Mouse (Mus musculus) neural tube, embryonic 11.5 days (tissue): ENCODE results near the gene B4galnt4. TPM values are rescaled to one million over a fixed set of nuclear protein-coding genes. Genes with fewer than 3 reads are reported as not detected.
"Not testable (repeated sequence)": the region's sequence is repeated elsewhere in the genome, so short reads cannot be mapped to it uniquely, and the experiment has no call there.

Experiments used
- ATAC-seq: fragments of 200-750 bp; cut with Nextera tagmentation; 2 replicates; pipeline ENCODE4 v1.8.0; 2017; ENCODE audit warnings: moderate number of reproducible peaks, mild to moderate bottlenecking, moderate TSS enrichment, moderate library complexity; ENCODE audit not compliant: insufficient read depth, low FRiP score, low TSS enrichment
- DNase-seq: peaks from one replicate; pipeline ENCODE4 v3.0.0-alpha.2; 2015; ENCODE audit warnings: low spot score
- H3K27ac ChIP-seq: fragments of 300-500 bp; sonication (generic); 2 replicates; pipeline ENCODE4 v1.5.1; 2014; ENCODE audit warnings: low read depth, mild to moderate bottlenecking, low read length
- H3K27me3 ChIP-seq: fragments of 300-500 bp; sonication (generic); 2 replicates; pipeline ENCODE4 v1.6.1; 2014; ENCODE audit warnings: mild to moderate bottlenecking, low read length, mixed read lengths; ENCODE audit not compliant: control insufficient read depth, insufficient read depth
- H3K36me3 ChIP-seq: fragments of 300-500 bp; sonication (generic); 2 replicates; pipeline ENCODE4 v1.6.1; 2014; ENCODE audit warnings: mild to moderate bottlenecking, low read length, moderate library complexity, mixed read lengths; ENCODE audit not compliant: control insufficient read depth, insufficient read depth
- H3K4me1 ChIP-seq: fragments of 300-500 bp; sonication (generic); 2 replicates; pipeline ENCODE4 v1.6.1; 2014; ENCODE audit warnings: low read length, mixed read lengths; ENCODE audit not compliant: control insufficient read depth, insufficient read depth
- H3K4me2 ChIP-seq: fragments of 300-500 bp; sonication (generic); 2 replicates; pipeline ENCODE4 v1.6.1; 2014; ENCODE audit warnings: low read depth, mild to moderate bottlenecking, moderate library complexity
- H3K4me3 ChIP-seq: fragments of 300-500 bp; sonication (generic); 2 replicates; pipeline ENCODE4 v1.5.1; 2014; ENCODE audit warnings: low read depth, low read length
- H3K9ac ChIP-seq: fragments of 300-500 bp; sonication (generic); 2 replicates; pipeline ENCODE4 v1.6.1; 2014; ENCODE audit warnings: mild to moderate bottlenecking, low read length
- H3K9me3 ChIP-seq: fragments of 300-500 bp; sonication (generic); 2 replicates; pipeline ENCODE4 v1.6.1; 2016; ENCODE audit warnings: low read length; ENCODE audit not compliant: control insufficient read depth
- WGBS: fragments of 180-500 bp; shearing (Covaris S2); extraction: QIAGEN DNeasy Blood & Tissue Kit; methylation state at CpG from one replicate; pipeline ENCODE4 v1.1.7; 2014; 5-methylcytosine and 5-hydroxymethylcytosine counted together
- polyA plus RNA-seq: library from polyadenylated mRNA; unstranded; fragments of >200 nt; fragmentation: Nextera tagmentation; extraction: Ambion mirVana; gene quantifications from 2 replicates; pipeline ENCODE4 v1.2.1, GENCODE M21; 2014

Gene B4galnt4
- polyA plus RNA-seq = 14.5 and 17.1 TPM in 2 replicates

DNA sequence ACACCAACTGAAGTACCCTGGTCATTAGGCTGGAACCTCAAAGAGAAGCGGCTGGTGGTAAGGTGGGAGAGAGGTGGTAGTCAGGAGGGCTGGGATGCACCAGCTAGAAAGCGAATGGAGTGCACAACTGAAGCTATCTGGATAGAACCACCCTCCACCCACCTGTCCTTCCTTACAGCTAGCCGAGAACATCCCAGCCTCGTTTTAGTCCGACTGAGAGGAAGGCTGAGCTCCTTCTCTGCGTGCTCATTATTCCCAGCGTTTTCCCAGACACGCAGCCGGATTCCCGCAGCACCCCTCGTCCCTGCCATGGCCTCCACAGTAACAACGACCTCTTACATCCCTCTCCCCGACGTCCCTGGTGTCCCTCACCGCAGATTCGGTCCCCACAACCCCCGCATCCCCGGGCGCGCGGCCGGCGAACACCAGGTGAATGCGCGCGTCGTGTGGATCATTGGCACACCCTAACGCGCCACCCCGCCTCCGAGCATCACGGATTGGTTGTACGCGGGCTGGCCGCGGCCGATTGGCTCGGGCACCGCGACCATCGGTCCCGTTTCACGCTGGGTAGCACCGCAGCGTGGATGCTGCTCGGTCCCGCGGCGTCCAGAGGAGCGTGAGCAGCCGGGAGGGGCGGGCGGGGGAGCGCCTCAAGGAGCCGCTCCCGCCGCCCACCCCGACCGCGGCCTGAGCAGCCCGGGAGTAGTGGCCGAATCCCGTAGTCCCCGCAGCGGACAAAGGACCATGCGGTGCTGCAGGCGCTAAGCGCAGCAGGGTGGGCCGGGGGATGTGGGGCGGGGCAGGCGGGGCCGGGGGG lies at the start of gene B4galnt4:
Gene B4galnt4, plus strand, starts transcription at position 679 of the 817 bp plus-strand sequence.
- DNase-seq (peak; percentile 93), ATAC-seq (peak; percentile 98)
- peak within 1 kb of the TSS; percentile 92 for H3K4me2 ChIP-seq
- WGBS = 1% methylated on average over 68 of the region's 72 CpGs
- peak within 1 kb of the TSS; percentile 90 for H3K9ac ChIP-seq
- peak within 1 kb of the TSS; percentile 75 for H3K27ac ChIP-seq
- H3K4me1 ChIP-seq = peaks cover 12% of the 10 kb centered on the region
- peak within 1 kb of the TSS; percentile 79 for H3K4me3 ChIP-seq
- no peaks in the 10 kb centered on the region for H3K9me3 ChIP-seq
- peaks cover 7% of the 10 kb centered on the region; the same call in 1 of the 2 replicates for H3K36me3 ChIP-seq
- H3K27me3 ChIP-seq = no peaks in the 10 kb centered on the region

DNA sequence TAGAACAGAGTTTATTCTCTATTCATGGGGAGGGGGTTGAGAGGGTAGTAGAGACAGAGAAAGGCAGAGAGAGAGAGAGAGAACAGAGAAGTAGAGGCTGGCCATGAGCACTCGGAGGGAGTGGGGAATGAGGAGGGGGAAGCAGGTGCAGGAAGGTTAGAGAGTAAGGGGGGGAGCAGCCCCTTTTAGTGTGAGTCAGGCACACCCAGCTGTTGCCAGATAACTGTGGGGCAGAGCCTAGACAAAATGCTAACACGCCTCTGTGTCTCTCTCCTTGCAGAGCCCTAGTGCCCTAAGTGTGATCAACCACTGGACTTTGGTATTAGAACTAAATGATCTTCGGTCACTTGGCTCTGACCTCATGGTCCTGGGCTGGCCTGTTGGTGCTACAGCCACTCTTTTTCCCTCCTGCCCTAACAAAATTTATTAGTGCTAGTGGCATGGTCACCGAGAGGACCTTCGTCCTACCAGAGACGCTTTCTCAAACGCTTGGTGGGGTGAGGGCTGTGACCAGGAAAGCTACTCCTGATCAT lies 49.6 kb upstream of the B4galnt4 start:
- no peaks in the 10 kb centered on the region for H3K9me3 ChIP-seq
- H3K27ac ChIP-seq = no peak overlapping the region
- 89% methylated on average over 7 of the region's 7 CpGs for WGBS
- no peaks in the 10 kb centered on the region for H3K27me3 ChIP-seq
- no peaks in the 10 kb centered on the region; the same call in 1 of the 2 replicates for H3K36me3 ChIP-seq
- ATAC-seq = no peak
- no peak overlapping the region for H3K4me3 ChIP-seq
- H3K4me2 ChIP-seq = no peak overlapping the region
- no peak for DNase-seq
- H3K4me1 ChIP-seq = peaks cover 10% of the 10 kb centered on the region
- no peak overlapping the region for H3K9ac ChIP-seq

DNA sequence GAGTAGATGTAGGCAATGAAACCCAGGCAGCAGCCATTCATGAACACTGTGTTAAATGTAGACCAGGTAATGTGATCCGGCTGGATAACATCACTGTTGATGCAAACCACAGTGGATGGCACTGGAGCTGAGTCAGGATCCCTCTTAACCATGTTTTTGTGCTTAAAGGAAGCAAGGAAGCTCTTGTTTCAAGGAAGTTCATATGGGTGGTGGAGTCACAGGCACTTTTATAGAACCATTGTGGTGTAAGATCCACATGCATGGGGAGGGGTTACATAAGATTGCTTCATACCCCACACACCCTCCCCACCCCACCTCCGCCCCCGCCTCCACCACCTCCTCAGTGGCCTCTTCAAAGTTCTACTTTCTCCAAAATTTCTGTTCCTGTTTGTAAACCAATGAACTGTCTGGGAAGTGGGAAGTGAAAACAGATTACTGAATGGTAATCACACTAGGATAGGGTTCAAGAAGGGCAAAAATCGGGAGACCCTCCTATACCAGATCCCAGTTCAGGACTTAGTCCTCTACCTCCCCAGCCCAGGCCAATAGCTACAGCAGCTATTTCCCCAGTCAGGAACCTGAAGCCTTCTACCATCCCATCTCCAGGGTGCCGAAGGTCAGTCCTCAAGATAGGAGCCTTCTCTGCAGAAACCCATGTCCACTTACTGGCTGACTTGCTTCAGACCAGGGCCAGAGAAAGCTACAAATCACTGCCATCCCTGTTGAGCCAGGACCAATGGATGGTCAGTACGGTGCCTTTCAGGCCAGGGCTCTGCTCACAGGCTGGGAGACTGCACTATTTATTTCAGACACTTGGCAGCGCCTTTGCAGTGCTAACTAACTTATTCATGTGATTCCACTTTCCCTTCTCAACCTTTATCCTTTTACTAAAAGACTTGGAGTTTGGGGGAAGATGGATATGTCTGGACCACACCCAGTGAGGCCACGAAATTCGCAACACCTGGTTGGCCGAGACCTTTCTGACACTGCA lies 43.9 kb upstream of the B4galnt4 start:
- H3K4me1 ChIP-seq = no peaks in the 10 kb centered on the region
- no peak overlapping the region for H3K4me2 ChIP-seq
- WGBS = 84% methylated on average over 10 of the region's 10 CpGs
- DNase-seq (no peak), ATAC-seq (no peak)
- H3K4me3 ChIP-seq = no peak overlapping the region
- no peak overlapping the region for H3K9ac ChIP-seq
- H3K36me3 ChIP-seq = no peaks in the 10 kb centered on the region
- H3K27me3 ChIP-seq = no peaks in the 10 kb centered on the region
- H3K27ac ChIP-seq = no peak overlapping the region
- no peaks in the 10 kb centered on the region for H3K9me3 ChIP-seq

DNA sequence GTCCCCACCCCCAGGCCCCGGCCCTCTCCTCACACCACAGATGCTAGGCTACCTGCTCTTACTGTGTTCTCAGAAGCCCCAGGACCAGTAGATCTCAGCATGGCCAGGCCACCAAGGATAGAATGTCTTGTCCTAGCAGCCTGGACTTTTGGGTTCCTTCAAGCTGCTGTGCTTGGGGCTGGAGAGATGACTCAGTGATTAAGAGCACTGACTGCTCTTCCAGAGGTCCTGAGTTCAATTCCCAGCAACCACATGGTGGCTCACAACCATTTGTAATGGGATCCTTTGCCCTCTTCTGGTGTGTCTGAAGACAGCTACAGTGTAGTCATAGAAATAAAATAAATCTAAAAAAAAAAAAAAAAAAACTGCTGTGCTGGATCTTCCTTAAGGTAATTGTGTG lies 43.1 kb upstream of the B4galnt4 start, which contains the start of gene Ifitm6:
Gene Ifitm6, minus strand, starts transcription at position 101 of the 400 bp plus-strand sequence.
- H3K9me3 ChIP-seq, H3K27me3 ChIP-seq, H3K36me3 ChIP-seq, DNase-seq, H3K4me2 ChIP-seq, H3K27ac ChIP-seq, H3K9ac ChIP-seq, H3K4me3 ChIP-seq, ATAC-seq, H3K4me1 ChIP-seq: not testable (repeated sequence)
- 88% methylated on average over 1 of the region's 1 CpGs for WGBS

DNA sequence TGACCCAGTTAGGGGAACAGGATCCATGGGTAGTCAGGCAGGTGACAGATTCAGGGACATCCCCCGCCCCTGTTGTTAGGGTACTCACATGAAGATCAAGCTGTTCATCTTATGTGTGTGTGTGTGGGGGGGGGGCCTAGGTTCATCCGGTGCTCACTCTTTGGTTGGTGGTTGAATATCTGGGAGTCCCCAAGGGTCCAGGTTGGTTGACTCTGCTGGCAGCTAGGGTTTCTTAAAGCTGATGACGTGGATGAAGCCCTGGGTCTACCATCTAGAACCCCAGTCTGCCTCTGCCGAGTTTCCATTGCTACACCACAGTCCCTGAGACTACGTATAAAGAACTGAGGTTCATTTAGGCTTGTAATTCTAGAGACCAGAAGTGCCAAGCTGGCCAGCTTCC lies 41.9 kb upstream of the B4galnt4 start:
- no peak overlapping the region for H3K4me2 ChIP-seq
- no peaks in the 10 kb centered on the region for H3K9me3 ChIP-seq
- H3K36me3 ChIP-seq = no peaks in the 10 kb centered on the region
- H3K9ac ChIP-seq = no peak overlapping the region
- H3K27me3 ChIP-seq = no peaks in the 10 kb centered on the region
- no peak for DNase-seq
- no peak overlapping the region for H3K27ac ChIP-seq
- H3K4me3 ChIP-seq = no peak overlapping the region
- no peak for ATAC-seq
- 84% methylated on average over 5 of the region's 5 CpGs for WGBS
- H3K4me1 ChIP-seq = no peaks in the 10 kb centered on the region

DNA sequence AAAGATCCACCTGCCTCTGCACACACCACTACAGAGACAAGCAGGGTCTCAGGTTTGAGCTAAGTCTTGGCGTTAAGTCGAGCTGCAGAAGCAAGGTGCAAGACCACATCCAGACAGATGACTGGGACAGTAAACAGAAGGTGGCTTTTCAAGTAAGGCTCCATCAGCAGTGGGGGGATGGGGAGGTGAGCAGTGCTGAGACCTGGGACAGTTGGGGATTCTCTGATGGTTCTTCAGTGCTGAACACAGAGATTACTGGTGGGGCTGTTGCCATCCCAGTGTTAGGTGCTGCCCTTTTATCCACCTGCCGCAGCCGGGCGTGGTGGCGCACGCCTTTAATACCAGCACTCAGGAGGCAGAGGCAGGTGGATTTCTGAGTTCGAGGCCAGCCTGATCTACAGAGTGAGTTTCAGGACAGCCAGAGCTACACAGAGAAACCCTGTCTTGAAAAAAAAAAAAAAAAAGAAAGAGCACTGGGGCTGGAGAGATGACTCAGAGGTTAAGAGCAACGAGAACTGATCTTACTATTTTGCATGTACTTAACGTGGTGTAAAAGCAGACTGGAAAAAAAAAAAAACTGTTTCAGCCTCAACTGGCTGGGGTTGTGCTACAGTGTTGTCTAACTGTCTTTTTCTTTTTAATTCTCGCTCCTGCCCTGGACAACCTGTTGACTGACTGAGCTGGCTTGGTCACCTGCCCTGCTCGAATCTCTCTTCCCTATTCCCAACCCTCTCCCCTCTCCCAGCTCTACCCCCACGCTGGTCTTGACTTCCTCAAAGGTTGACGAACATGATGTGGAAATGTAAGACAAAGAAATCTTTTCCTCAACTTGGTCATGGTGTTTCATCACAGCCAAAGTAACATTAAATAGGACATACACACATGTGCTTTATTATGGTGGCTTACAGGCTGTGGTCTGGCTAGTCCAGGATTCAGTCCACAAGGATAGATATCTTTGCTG lies 39.1 kb upstream of the B4galnt4 start:
- H3K4me1 ChIP-seq = no peaks in the 10 kb centered on the region
- no peak for ATAC-seq

DNA sequence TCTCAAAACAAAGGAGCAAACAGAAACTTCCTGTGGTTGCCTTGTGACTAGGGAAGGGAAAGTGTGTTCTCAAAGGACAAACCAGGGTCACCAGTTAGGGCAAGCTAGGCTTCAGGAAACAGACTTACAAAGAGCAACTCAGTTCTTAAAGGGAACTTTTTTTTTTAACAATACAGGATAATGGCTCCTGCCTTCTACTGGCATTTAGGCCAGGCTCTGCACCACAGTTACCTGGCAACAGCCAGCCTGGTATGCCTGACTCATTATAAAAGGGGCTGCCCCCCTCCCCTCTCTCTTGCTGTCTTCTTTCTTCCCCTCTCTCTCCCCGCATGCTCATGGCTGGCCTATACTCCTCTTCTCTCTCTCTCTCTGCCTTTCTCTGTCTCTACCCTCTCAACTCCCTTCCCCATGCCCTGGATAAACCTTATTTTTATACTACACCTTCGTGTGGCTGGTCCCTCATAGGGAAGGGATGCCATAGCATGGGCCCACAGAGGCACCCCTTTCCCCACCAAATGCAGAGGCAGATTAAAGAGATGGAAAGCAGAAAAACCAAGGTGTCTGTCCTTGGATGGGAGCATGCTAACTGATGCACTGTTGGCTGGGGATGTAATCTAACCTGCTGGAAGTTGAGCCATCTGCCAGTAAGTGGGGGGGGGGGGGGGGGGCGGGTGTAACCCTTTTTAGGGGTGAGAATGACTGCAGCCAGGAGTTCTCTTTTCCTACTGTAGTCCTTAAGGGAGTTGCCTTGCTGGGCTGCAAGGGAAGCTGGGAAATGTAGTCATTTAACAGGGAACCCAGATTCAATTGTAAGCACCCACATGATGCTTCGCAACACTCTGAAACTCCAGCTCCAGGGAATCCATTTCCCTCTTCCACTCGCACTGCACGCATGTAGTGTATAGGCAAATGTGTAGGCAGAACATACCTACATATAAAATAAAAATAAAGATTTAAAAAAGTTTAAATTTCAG lies 35.8 kb upstream of the B4galnt4 start:
- no peak overlapping the region for H3K4me3 ChIP-seq

More for the DNA sequence above, 39.1 kb upstream of the B4galnt4 start:
- H3K36me3 ChIP-seq = no peaks in the 10 kb centered on the region
- 90% methylated on average over 14 of the region's 14 CpGs for WGBS
- no peak overlapping the region for H3K4me3 ChIP-seq
- no peak overlapping the region for H3K4me2 ChIP-seq
- H3K9me3 ChIP-seq = no peaks in the 10 kb centered on the region
- H3K27ac ChIP-seq = no peak overlapping the region
- H3K27me3 ChIP-seq = no peaks in the 10 kb centered on the region
- no peak overlapping the region for H3K9ac ChIP-seq
- no peak for DNase-seq

More for the DNA sequence above, 35.8 kb upstream of the B4galnt4 start:
- H3K9me3 ChIP-seq = no peaks in the 10 kb centered on the region
- DNase-seq (peak; percentile 66), ATAC-seq (peak; percentile 88)
- peak overlapping the region; percentile 26; the same call in 1 of the 2 replicates for H3K9ac ChIP-seq
- H3K4me1 ChIP-seq = no peaks in the 10 kb centered on the region
- H3K27ac ChIP-seq = peak overlapping the region; percentile 89
- no peak overlapping the region for H3K4me2 ChIP-seq
- no peaks in the 10 kb centered on the region for H3K36me3 ChIP-seq
- H3K27me3 ChIP-seq = no peaks in the 10 kb centered on the region
- 27% methylated on average over 6 of the region's 6 CpGs for WGBS
